9 mouse cellular contexts compared by ENCODE assay signal in the genomic region with DNA sequence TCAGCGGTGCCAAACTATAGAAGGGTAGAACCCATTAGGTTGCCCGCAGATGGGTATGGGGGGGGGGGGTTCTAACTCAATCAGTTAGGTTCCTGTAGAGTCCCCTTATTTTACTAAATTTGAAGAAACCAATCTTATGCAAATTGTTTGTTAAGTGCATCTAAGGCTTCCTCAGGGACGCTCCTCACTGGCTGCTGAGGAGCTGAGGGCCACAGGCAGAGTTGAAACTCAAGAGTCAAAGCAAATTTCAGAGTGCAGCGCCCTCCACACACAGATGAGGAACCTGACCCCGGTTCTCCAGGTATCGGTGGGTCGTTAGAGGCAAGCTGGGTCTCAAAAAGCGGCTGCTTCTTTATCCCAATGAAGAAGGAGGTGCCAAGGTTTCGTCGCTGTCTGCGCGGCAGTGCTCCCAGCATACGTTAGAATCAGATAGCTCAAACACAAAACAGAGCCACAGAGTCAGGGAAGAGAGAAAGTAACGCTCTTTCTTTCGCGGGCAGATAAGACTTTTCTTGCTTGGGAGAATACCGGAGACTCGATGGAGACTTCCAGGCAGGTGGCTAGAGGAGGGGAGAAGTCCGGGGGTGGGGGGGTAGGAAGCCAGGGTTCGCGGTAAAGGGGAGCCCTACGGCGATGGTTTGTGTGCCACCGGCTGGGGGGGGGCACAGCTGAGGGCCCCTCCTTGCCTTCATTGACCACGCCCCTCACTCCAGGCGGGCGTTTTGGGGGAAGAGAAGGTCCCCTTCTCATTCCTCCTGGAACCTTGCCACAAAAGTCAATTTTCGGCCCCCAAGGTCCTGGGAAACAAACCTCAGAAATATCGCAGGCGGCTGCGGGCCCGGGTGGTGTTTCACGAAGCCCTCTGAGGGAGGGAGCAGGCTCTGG. TPM values are rescaled to one million over a fixed set of nuclear protein-coding genes. Genes with fewer than 3 reads are reported as not detected.
A peak's percentile ranks its signal among the peaks of the same experiment; 100 is the strongest.
DNase-seq lines count a peak whose midpoint lies in the region; ATAC-seq and TF ChIP-seq lines count a peak whose summit lies in the region.
"Had no signal": no experiment of that assay in that cellular context is flagged by ENCODE, and none has a peak within 500 bp of the region (broad histone marks: within the 10 kb centered on the region; RNA-seq: fewer than 3 reads in every experiment).

No protein-coding gene starts in this region.

- peak overlapping the region; percentile 34 to 39 for H3K4me3 ChIP-seq in heart, embryonic 14.5 days (ENCODE audit: control insufficient read depth in 1 of 2, insufficient read depth in 1 of 2, low read depth in 1 of 2, low read length in 2 of 2)
- no peak overlapping the region for H3K4me3 ChIP-seq in heart, adult 2 months
- H3K4me3 ChIP-seq in hindbrain, embryonic 15.5 days: 0 out of 2 replicates have a peak overlapping the region, but pooled peaks have one; percentile 3
- H3K4me3 ChIP-seq in midbrain, embryonic 13.5 days (replicated peaks): peak overlapping the region; percentile 19

- TF ChIP-seq EP300 in heart, adult 2 months (IDR thresholded peaks at IDR 0.05; ENCODE audit: insufficient read depth, low read depth, low read length): no peak

- WGBS in heart, embryonic 14.5 days: 2% methylated on average over 33 of the region's 33 CpGs
- 6% methylated on average over 33 of the region's 33 CpGs for WGBS in heart, adult 2 months
- WGBS in hindbrain, embryonic 15.5 days: 1% methylated on average over 33 of the region's 33 CpGs
- WGBS in midbrain, embryonic 13.5 days: 1% methylated on average over 32 of the region's 33 CpGs

- peak overlapping the region; percentile 21; the same call in 1 of the 2 replicates for H3K9ac ChIP-seq in heart, embryonic 14.5 days (ENCODE audit: low read length)
- H3K9ac ChIP-seq in heart, adult 2 months (ENCODE audit: low read depth, low read length): no peak overlapping the region
- no peak overlapping the region for H3K9ac ChIP-seq in hindbrain, embryonic 15.5 days
- no peak overlapping the region for H3K9ac ChIP-seq in midbrain, embryonic 13.5 days (replicated peaks)

- no peak overlapping the region for H3K27ac ChIP-seq in heart, embryonic 14.5 days (replicated peaks in 1 of 2; ENCODE audit: control insufficient read depth in 1 of 2, insufficient read depth in 1 of 2, low read depth in 2 of 2, low read length in 2 of 2)
- H3K27ac ChIP-seq in heart, adult 2 months: no peak overlapping the region
- no peak overlapping the region for H3K27ac ChIP-seq in hindbrain, embryonic 15.5 days (replicated peaks)
- no peak overlapping the region for H3K27ac ChIP-seq in midbrain, embryonic 13.5 days

- no peak for DNase-seq in heart, adult 2 months
- peak; percentile 50 for DNase-seq in embryo, embryonic 10 days (ENCODE audit: low spot score)
- no peak for DNase-seq in layer of hippocampus, postnatal 14 days (ENCODE audit: low spot score in 2 of 2)
- no peak for DNase-seq in T-cell, adult 2 months (ENCODE audit: low spot score)
- DNase-seq: heart, postnatal 36 days had no signal

- peak overlapping the region; percentile 63 for H3K4me2 ChIP-seq in heart, embryonic 14.5 days (ENCODE audit: low read length)
- H3K4me2 ChIP-seq in hindbrain, embryonic 15.5 days: peak overlapping the region; percentile 33
- H3K4me2 ChIP-seq in midbrain, embryonic 13.5 days (replicated peaks): peak overlapping the region; percentile 28

- H3K27me3 ChIP-seq in heart, embryonic 14.5 days (ENCODE audit: control insufficient read depth, insufficient read depth, low read length): peaks cover 95% of the 10 kb centered on the region
- H3K27me3 ChIP-seq in heart, adult 2 months (ENCODE audit: control insufficient read depth, insufficient read depth, low read length): peaks cover 34% of the 10 kb centered on the region
- peaks cover 67% of the 10 kb centered on the region for H3K27me3 ChIP-seq in hindbrain, embryonic 15.5 days
- H3K27me3 ChIP-seq in midbrain, embryonic 13.5 days: peaks cover 98% of the 10 kb centered on the region

- intact Hi-C loops in heart, adult 2 months (cut with DNase I): no loop called here

- no peaks in the 10 kb centered on the region for H3K9me3 ChIP-seq in heart, embryonic 14.5 days (ENCODE audit: control insufficient read depth, low read length)
- no peaks in the 10 kb centered on the region for H3K9me3 ChIP-seq in hindbrain, embryonic 15.5 days
- H3K9me3 ChIP-seq in midbrain, embryonic 13.5 days: no peaks in the 10 kb centered on the region

- TF ChIP-seq POLR2A in heart, adult 2 months (IDR thresholded peaks at IDR 0.05; ENCODE audit: insufficient read depth, low read depth, low read length): no peak

- no peak for ATAC-seq in heart, embryonic 14.5 days (ENCODE audit: insufficient number of reproducible peaks, insufficient read depth, low FRiP score, low read depth)
- ATAC-seq in hindbrain, embryonic 15.5 days (ENCODE audit: low FRiP score, low read depth): no peak
- ATAC-seq in midbrain, embryonic 13.5 days: peak; percentile 19; the same call in 1 of the 2 replicates
- no peak for ATAC-seq in cerebellum, adult (ENCODE audit: insufficient number of reproducible peaks, low FRiP score, low TSS enrichment)

- peaks cover 3 to 14% of the 10 kb centered on the region in 2 experiments; a peak in 3 of 4 replicates for H3K4me1 ChIP-seq in heart, embryonic 14.5 days (ENCODE audit: control insufficient read depth in 2 of 2, insufficient read depth in 2 of 2, low read length in 2 of 2)
- H3K4me1 ChIP-seq in heart, adult 2 months (ENCODE audit: control insufficient read depth, insufficient read depth, low read length): no peaks in the 10 kb centered on the region
- H3K4me1 ChIP-seq in hindbrain, embryonic 15.5 days (replicated peaks): peaks cover 34% of the 10 kb centered on the region
- peaks cover 27% of the 10 kb centered on the region for H3K4me1 ChIP-seq in midbrain, embryonic 13.5 days (replicated peaks)

- no peaks in the 10 kb centered on the region for H3K36me3 ChIP-seq in heart, embryonic 14.5 days (ENCODE audit: control insufficient read depth, insufficient read depth, low read length)
- H3K36me3 ChIP-seq in heart, adult 2 months (ENCODE audit: control insufficient read depth, insufficient read depth, low read length): no peaks in the 10 kb centered on the region
- no peaks in the 10 kb centered on the region for H3K36me3 ChIP-seq in hindbrain, embryonic 15.5 days
- H3K36me3 ChIP-seq in midbrain, embryonic 13.5 days: no peaks in the 10 kb centered on the region

- no peaks in the 10 kb centered on the region for H3K79me2 ChIP-seq in heart, adult 2 months (replicated peaks; ENCODE audit: control insufficient read depth, insufficient read depth, low read length)

- no peak for TF ChIP-seq CTCF in heart, adult 2 months (IDR thresholded peaks at IDR 0.05)

RNA-seq across cellular contexts. Expression of gene Barx1, which starts 5.5 kb away (rescaled TPM):
- polyA plus RNA-seq in heart, embryonic 14.5 days (2014; fragmentation: Nextera tagmentation; extraction: Ambion mirVana): 0.57 TPM in 1 of 2 replicates, not detected in the other
- not detected for total RNA-seq in heart, adult 2 months (2021)
- polyA plus RNA-seq in heart, adult 2 months (2012; rRNA removed): 0.14 TPM in 1 of 2 replicates, not detected in the other
- polyA plus RNA-seq in hindbrain, embryonic 15.5 days (2015; fragmentation: Nextera tagmentation; extraction: Ambion mirVana): not detected in 2 replicates
- 0.15 TPM in 1 of 2 replicates, not detected in the other for polyA plus RNA-seq in midbrain, embryonic 13.5 days (2015; fragmentation: Nextera tagmentation; extraction: Ambion mirVana)
- not detected for total RNA-seq in layer of hippocampus, postnatal 14 days (2021)
- total RNA-seq: heart, postnatal 36 days had no signal

RNA-seq across cellular contexts. Expression of gene Ptpdc1, which starts 42.9 kb away (rescaled TPM):
- polyA plus RNA-seq in heart, embryonic 14.5 days (2014; fragmentation: Nextera tagmentation; extraction: Ambion mirVana): 7.1 and 8.6 TPM in 2 replicates
- total RNA-seq in heart, adult 2 months (2021): 1 to 10 TPM; 4.6 to 5.6 TPM
- 1.7 and 3.2 TPM in 2 replicates for polyA plus RNA-seq in heart, adult 2 months (2012; rRNA removed)
- polyA plus RNA-seq in hindbrain, embryonic 15.5 days (2015; fragmentation: Nextera tagmentation; extraction: Ambion mirVana): 16.4 and 17.2 TPM in 2 replicates
- polyA plus RNA-seq in midbrain, embryonic 13.5 days (2015; fragmentation: Nextera tagmentation; extraction: Ambion mirVana): 16.1 and 16.5 TPM in 2 replicates
- total RNA-seq in layer of hippocampus, postnatal 14 days (2021): 10 to 100 TPM; 38.2 to 43.0 TPM
